Mouse (Mus musculus) frontal cortex, postnatal 25 days (tissue): ENCODE results near the gene Hoxa5.

Experiments
- DNase-seq, 2 experiments: peaks; one replicate each; pipeline ENCODE4 v3.0.0; 2022; ENCODE audit warnings: low spot score in 2 of 2

The Hoxa5 gene

GRCm38 (mm10) chr6:52227470-52228222, 23.3 kb upstream of the Hoxa5 start:
- no peak for DNase-seq

- DNase-seq, result no peak
Observed at GRCm38 (mm10) chr6:52226569-52227257, 22.3 kb upstream of the Hoxa5 start.

GRCm38 (mm10) chr6:52225612-52226568, 21.5 kb upstream of the Hoxa5 start:
- no peak for DNase-seq

GRCm38 (mm10) chr6:52224895-52225611, 20.7 kb upstream of the Hoxa5 start:
- no peak for DNase-seq

GRCm38 (mm10) chr6:52223939-52224760, 19.8 kb upstream of the Hoxa5 start:
- DNase-seq, result no peak

- DNase-seq, result no peak
Observed at GRCm38 (mm10) chr6:52222729-52223128, 18.3 kb upstream of the Hoxa5 start.

GRCm38 (mm10) chr6:52221993-52222685, 17.8 kb upstream of the Hoxa5 start:
- no peak for DNase-seq

GRCm38 (mm10) chr6:52221337-52221992, 17.1 kb upstream of the Hoxa5 start, which contains the start of gene Hoxa7:
Gene Hoxa7, minus strand, starts transcription at chr6:52221854.
- DNase-seq, result peak; percentile 66 to 67

- no peak for DNase-seq
Observed at GRCm38 (mm10) chr6:52220865-52221310, 16.5 kb upstream of the Hoxa5 start.

GRCm38 (mm10) chr6:52220003-52220864, 15.8 kb upstream of the Hoxa5 start:
- DNase-seq, result no peak

GRCm38 (mm10) chr6:52219234-52219942, 15.0 kb upstream of the Hoxa5 start:
- DNase-seq, result no peak

GRCm38 (mm10) chr6:52218643-52219215, 14.3 kb upstream of the Hoxa5 start:
- no peak for DNase-seq

- DNase-seq, result no peak
Observed at GRCm38 (mm10) chr6:52217895-52218642, 13.7 kb upstream of the Hoxa5 start.

- no peak for DNase-seq
Observed at GRCm38 (mm10) chr6:52217459-52217768, 13.0 kb upstream of the Hoxa5 start.

GRCm38 (mm10) chr6:52216691-52217458, 12.5 kb upstream of the Hoxa5 start:
- DNase-seq, result no peak
